In genomic region chr17:73199387-73199786, GRCm38 (mm10) we compare ENCODE assay signal across 14 mouse cellular contexts.
DNase-seq lines count a peak whose midpoint lies in the region; ATAC-seq and TF ChIP-seq lines count a peak whose summit lies in the region.
"Had no signal": no experiment of that assay in that cellular context is flagged by ENCODE, and none has a peak within 500 bp of the region (broad histone marks: within the 10 kb centered on the region; RNA-seq: fewer than 3 reads in every experiment).

No protein-coding gene starts in this region.

- no peaks in the 10 kb centered on the region for H3K36me3 ChIP-seq in heart, adult 2 months (ENCODE audit: control insufficient read depth, insufficient read depth, low read length)
- no peaks in the 10 kb centered on the region for H3K36me3 ChIP-seq in liver, postnatal 0 days (replicated peaks; ENCODE audit: insufficient read depth, low read length)
- peaks cover 5% of the 10 kb centered on the region; the same call in 1 of the 2 replicates for H3K36me3 ChIP-seq in liver, embryonic 11.5 days (ENCODE audit: control insufficient read depth, insufficient read depth, low read length)
- H3K36me3 ChIP-seq in kidney, embryonic 15.5 days = peaks cover 10% of the 10 kb centered on the region
- H3K36me3 ChIP-seq: limb, embryonic 13.5 days; neural tube, embryonic 15.5 days had no signal

- peaks cover 8% of the 10 kb centered on the region for H3K4me1 ChIP-seq in heart, adult 2 months (ENCODE audit: control insufficient read depth, insufficient read depth, low read length)
- H3K4me1 ChIP-seq in liver, postnatal 0 days (ENCODE audit: insufficient read depth) = no peaks in the 10 kb centered on the region
- H3K4me1 ChIP-seq in liver, embryonic 11.5 days (replicated peaks; ENCODE audit: control insufficient read depth, insufficient read depth, low read length) = no peaks in the 10 kb centered on the region
- H3K4me1 ChIP-seq in kidney, embryonic 15.5 days = peaks cover 11% of the 10 kb centered on the region; the same call in 1 of the 2 replicates
- H3K4me1 ChIP-seq: neural tube, embryonic 15.5 days had no signal

- peaks cover 4% of the 10 kb centered on the region for H3K9me3 ChIP-seq in liver, postnatal 0 days (ENCODE audit: low read length)
- no peaks in the 10 kb centered on the region for H3K9me3 ChIP-seq in liver, embryonic 11.5 days (ENCODE audit: control insufficient read depth, low read length)
- no peaks in the 10 kb centered on the region for H3K9me3 ChIP-seq in kidney, embryonic 15.5 days (replicated peaks)
- H3K9me3 ChIP-seq: limb, embryonic 13.5 days; neural tube, embryonic 15.5 days had no signal

- no peak overlapping the region for H3K27ac ChIP-seq in heart, adult 2 months
- H3K27ac ChIP-seq in liver, postnatal 0 days (ENCODE audit: low read depth) = no peak overlapping the region
- H3K27ac ChIP-seq in liver, embryonic 11.5 days (ENCODE audit: low read depth, low read length) = no peak overlapping the region
- no peak overlapping the region for H3K27ac ChIP-seq in kidney, embryonic 15.5 days
- H3K27ac ChIP-seq: limb, embryonic 13.5 days; neural tube, embryonic 15.5 days had no signal

- TF ChIP-seq CTCF in heart, adult 2 months (IDR thresholded peaks at IDR 0.05) = peak; percentile 64
- peak; percentile 36 for TF ChIP-seq CTCF in liver, postnatal 0 days (IDR thresholded peaks at IDR 0.05; ENCODE audit: low read depth)

- no peak overlapping the region for H3K9ac ChIP-seq in heart, adult 2 months (ENCODE audit: low read depth, low read length)
- no peak overlapping the region for H3K9ac ChIP-seq in liver, postnatal 0 days (replicated peaks)
- H3K9ac ChIP-seq in liver, embryonic 11.5 days (ENCODE audit: low read depth, low read length) = no peak overlapping the region
- no peak overlapping the region for H3K9ac ChIP-seq in kidney, embryonic 15.5 days
- H3K9ac ChIP-seq: limb, embryonic 13.5 days; neural tube, embryonic 15.5 days had no signal

- no peak for DNase-seq in heart, adult 2 months
- no peak for DNase-seq in heart, postnatal 25 days (ENCODE audit: low spot score)
- DNase-seq in liver, postnatal 0 days = no peak
- no peak for DNase-seq in liver, embryonic 11.5 days (ENCODE audit: low spot score)
- DNase-seq in CD4-positive helper T cell, adult 2 months (ENCODE audit: low read depth, low spot score) = peak; percentile 43
- DNase-seq in kidney, postnatal 14 days = no peak
- DNase-seq: cerebellum, adult 18-20 months; kidney, adult 9 months; right cerebral cortex, adult 18-20 months; thymus, adult 18-20 months had no signal

- no peaks in the 10 kb centered on the region for H3K27me3 ChIP-seq in heart, adult 2 months (ENCODE audit: control insufficient read depth, insufficient read depth, low read length)
- H3K27me3 ChIP-seq in liver, postnatal 0 days (ENCODE audit: insufficient read depth, low read length) = no peaks in the 10 kb centered on the region
- H3K27me3 ChIP-seq in liver, embryonic 11.5 days (replicated peaks; ENCODE audit: control insufficient read depth, insufficient read depth, low read length) = no peaks in the 10 kb centered on the region
- H3K27me3 ChIP-seq in kidney, embryonic 15.5 days = no peaks in the 10 kb centered on the region
- H3K27me3 ChIP-seq: limb, embryonic 13.5 days; neural tube, embryonic 15.5 days had no signal

- no peak overlapping the region for H3K4me3 ChIP-seq in heart, adult 2 months
- no peak overlapping the region for H3K4me3 ChIP-seq in liver, postnatal 0 days (ENCODE audit: low read depth, low read length)
- no peak overlapping the region for H3K4me3 ChIP-seq in liver, embryonic 11.5 days (ENCODE audit: low read depth, low read length)
- no peak overlapping the region for H3K4me3 ChIP-seq in kidney, embryonic 15.5 days (replicated peaks)
- H3K4me3 ChIP-seq: limb, embryonic 13.5 days; neural tube, embryonic 15.5 days had no signal

- no peak for TF ChIP-seq POLR2A in heart, adult 2 months (IDR thresholded peaks at IDR 0.05; ENCODE audit: insufficient read depth, low read depth, low read length)

- ATAC-seq in liver, postnatal 0 days = no peak
- ATAC-seq in liver, embryonic 11.5 days (replicated peaks; ENCODE audit: low FRiP score) = no peak
- peak; percentile 52 for ATAC-seq in inflammation-experienced regulatory T-cells, adult 6 months
- ATAC-seq in kidney, embryonic 15.5 days (replicated peaks; ENCODE audit: low FRiP score) = no peak

- no peak overlapping the region for H3K4me2 ChIP-seq in liver, postnatal 0 days (ENCODE audit: low read depth, low read length)
- H3K4me2 ChIP-seq in liver, embryonic 11.5 days = no peak overlapping the region
- H3K4me2 ChIP-seq in kidney, embryonic 15.5 days = no peak overlapping the region
- H3K4me2 ChIP-seq: limb, embryonic 13.5 days; neural tube, embryonic 15.5 days had no signal

- no peaks in the 10 kb centered on the region for H3K79me2 ChIP-seq in heart, adult 2 months (replicated peaks; ENCODE audit: control insufficient read depth, insufficient read depth, low read length)

- intact Hi-C loops in heart, adult 2 months (cut with DNase I) = no loop called here
- intact Hi-C loops in heart, postnatal 25 days (cut with DNase I) = loop anchor here (5.0 kb wide), 1 partner anchor 342 kb away; no protein-coding TSS in a partner anchor

- no peak for TF ChIP-seq EP300 in heart, adult 2 months (IDR thresholded peaks at IDR 0.05; ENCODE audit: insufficient read depth, low read depth, low read length)
- no peak for TF ChIP-seq EP300 in liver, postnatal 0 days (IDR thresholded peaks at IDR 0.05; ENCODE audit: low read depth)
